Mouse (Mus musculus) regulatory T cell (primary cell): ENCODE measurements at regions not wholly inside any gene's neighbourhood (a gene's known extent, or its start where the extent isn't known, plus 50 kb on each side); places are given as distances from the start of the nearest gene placed in this dataset.

Source experiments
- in situ Hi-C: fragments of 300-600 bp; cut with MboI, MseI; formaldehyde crosslinking; loops from one replicate; pipeline ENCODE4 v1.15.1; 2025; ENCODE audit warnings: high pct_unique_total_duplicates

DNA sequence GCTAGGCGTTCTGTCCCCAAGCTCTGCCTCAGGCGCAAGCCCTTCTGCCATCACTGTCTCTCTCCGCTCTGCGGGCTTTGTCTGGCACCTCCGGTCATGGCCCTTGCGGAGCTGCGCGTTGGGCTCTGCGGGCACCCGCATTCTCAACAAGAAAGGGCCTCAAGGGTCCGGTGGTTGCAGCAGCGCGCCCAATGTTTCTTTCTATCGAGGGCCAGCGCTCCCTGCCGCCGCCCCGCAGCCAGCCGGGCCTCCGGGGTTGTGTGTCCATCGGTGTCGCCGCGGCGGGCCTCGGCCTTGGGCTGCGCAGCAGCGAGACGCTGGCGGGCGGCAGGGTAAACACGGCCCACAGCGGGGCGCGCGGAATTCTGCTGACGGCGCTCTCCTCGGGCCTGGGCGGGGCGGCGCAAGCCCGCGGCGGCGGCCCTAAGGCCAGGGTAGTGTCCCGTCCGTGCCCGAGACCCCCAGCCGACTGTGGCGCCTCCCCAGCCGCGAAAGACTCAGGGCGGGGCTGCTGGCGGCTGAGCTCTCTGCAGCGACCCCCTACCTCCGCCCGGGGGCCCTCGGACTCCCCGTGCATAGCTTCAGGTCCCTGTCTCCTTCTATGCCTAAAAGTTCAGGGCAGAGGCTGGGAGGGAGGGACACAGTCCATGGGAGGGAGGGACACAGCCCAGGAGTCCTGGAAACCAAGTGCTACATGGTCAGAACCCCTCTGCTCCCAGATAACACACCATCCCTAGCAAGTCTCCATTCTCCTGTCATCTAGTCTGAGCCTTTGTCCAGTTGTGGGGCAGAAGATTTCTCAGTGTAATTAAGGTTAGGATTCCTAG lies 80.9 kb downstream of the Efnb1 start:
- in situ Hi-C loops = no loop called here

DNA sequence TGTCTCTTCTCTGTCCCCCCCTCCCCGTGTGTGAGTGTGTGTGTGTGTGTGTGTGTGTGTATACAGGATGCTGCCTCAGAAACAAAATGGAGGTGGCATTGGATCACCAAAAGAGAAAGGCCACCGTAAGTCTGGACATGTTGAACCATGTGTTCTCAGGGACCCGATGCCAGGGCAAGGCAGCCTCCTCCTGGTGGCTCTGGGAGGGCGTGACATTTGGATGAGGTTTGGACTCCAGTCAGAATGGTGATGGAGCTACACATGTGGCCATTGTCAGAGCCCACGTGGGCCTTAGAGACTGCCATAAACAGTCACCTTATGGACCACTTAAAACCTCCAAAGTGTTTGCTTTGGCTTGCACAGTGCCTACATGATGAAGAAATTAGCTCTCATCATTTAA lies 80.0 kb downstream of the Efnb1 start:
- in situ Hi-C loops = no loop called here

DNA sequence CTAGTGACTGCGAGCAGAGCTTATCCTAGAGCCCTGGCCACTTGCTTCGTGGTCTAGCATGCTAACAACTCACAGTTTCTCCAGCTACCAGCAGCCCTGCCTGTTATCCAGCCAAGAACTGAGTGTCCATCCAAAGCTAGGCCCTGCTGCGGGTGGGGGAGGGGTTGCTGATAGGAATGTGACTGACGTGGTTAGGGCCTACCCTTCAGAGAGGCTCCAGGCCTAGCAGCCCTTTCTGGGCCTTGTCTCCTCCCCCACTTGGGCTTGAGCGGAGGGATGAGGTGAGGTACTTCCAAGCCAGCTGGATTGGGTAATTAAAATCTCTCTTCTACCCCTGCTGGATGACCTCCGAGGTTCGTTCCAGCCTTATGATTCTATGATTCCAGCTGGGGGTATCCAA lies 79.2 kb downstream of the Efnb1 start:
- in situ Hi-C loops = no loop called here

DNA sequence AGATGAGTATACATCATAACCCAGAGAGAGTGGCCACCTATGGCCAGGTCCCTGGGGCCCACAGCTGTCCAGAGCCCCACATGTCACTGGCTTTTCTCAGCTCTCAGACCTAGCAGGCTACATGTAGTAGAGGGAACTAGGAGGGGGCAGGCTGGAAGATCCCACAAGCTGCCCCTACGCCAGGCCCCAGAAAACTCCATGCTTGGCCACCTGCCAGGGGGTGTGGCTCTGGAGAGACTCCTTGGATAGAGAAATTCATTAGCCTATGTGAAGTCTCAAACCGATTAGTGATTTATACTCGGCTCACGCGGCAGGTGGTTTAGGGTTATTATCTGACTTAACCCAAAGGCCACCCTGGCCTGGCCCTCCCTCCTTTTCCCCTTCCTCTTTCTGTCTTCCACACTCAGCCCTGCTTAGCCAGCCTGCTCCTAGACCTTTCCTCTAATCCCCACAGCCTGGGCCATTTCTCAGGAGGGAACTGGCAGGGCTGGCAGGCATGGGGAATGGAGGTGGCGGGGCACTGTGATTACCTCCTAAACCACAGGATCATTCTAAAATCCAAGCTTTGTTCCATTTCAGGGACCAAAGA lies 77.7 kb downstream of the Efnb1 start:
- in situ Hi-C loops = no loop called here

DNA sequence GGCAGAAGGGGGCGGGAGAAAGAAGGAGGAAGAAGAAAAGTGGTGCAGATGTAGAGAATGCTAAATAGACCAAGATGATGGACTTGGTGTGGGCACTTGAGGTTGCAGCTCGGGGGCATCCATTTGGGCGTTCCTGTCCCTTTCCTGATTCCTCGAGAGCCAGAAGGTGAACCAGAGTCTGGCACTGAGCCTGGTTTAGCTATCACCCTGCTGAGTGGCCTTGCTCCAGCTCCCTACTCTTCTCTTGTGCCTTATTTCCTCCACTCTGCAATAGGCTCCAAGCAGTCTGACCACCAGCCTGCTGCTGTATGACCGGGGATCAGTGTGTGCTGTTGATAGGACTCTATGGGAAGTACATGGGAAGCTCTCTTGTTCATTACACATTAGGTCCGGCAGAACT lies 68.1 kb downstream of the Efnb1 start:
- in situ Hi-C loops = no loop called here

DNA sequence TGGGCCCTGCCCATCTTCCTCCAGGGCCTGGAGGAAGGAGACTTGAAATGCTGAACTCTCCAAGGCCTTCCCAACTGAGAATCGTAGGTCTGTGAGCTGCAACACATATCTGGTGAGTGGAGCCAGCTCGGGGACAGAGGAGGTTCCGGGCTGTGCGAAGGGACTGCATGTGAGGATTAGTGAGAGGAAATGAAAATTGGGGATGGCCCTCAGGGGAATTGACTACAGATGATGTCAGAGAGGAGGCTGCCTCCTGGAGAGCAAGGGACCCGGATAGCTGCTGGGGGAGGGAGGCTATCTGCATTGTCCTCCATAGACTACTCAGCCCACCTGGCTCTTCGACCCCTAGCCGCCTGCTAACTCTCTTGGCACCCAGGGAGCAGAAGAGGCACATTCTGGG lies 65.2 kb downstream of the Efnb1 start:
- in situ Hi-C loops = no loop called here

DNA sequence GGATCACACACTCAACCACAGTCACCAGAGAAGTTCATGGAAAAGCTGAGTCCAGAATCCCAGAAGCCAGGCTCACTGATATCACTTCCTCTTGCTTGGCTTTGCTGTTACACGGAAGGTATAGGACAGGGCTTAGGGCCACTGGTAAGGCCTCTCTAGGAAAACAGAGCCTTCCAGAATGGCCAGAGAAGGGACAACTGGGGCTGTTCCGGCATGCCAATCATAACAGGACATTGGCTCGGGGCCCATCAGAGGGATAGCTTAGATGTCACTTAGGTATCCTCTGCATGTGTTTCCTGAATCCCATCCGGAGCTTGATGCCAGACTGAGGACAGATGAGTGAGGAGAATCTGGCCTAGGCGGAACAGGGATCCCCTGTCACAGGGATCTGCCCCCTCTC lies 63.7 kb downstream of the Efnb1 start:
- in situ Hi-C loops = no loop called here

DNA sequence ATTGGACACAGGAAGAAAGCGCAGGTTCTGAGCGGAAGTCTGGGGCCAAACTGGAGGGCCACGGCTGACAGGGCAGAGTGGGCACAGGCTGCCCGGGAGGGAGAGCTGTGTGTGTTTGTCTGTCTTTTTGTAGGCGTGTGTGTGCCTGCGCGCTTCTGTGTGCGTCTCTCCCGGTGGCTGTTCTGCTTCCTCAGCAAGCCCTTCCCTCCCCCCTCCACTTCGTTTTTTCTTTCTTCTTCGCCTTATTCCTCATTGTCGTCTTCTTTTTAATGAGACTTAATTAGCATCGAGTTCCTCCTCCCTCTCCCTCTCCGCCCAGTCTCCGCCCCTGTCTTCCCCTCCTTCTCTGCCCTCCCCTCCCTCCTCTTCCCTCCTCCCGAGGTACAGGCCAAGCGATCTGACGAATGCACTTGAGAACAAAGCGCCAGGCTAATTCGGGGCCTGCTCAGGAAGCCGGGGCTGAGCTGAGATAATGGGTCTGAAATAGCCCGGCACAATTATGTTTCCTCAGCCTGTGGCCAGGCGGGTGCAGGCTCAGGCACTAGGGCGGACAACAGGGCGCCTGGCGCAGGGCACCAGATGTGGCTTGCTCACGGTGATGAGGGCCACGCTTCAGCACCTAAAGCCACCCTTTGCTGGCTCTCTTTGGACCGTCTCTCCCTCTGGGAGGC lies 63.2 kb downstream of the Efnb1 start:
- in situ Hi-C loops = no loop called here
